ENCODE assay signal across 10 mouse cellular contexts in genomic region chrX:166645713-166646112, GRCm38 (mm10).
DNase-seq lines count a peak whose midpoint lies in the region; ATAC-seq lines count a peak whose summit lies in the region.
"Had no signal": no experiment of that assay in that cellular context is flagged by ENCODE, and none has a peak within 500 bp of the region (broad histone marks: within the 10 kb centered on the region; RNA-seq: fewer than 3 reads in every experiment).

No protein-coding gene starts in this region.

- H3K9ac ChIP-seq in embryonic facial prominence, embryonic 12.5 days, result no peak overlapping the region
- H3K9ac ChIP-seq in kidney, embryonic 14.5 days (ENCODE audit: low read depth, low read length), result no peak overlapping the region
- no peak overlapping the region for H3K9ac ChIP-seq in limb, embryonic 12.5 days (replicated peaks)

- H3K36me3 ChIP-seq in embryonic facial prominence, embryonic 12.5 days, result no peaks in the 10 kb centered on the region
- no peaks in the 10 kb centered on the region for H3K36me3 ChIP-seq in embryonic facial prominence, embryonic 10.5 days (replicated peaks)
- no peaks in the 10 kb centered on the region for H3K36me3 ChIP-seq in kidney, embryonic 14.5 days (ENCODE audit: control insufficient read depth, insufficient read depth, low read length)
- H3K36me3 ChIP-seq in limb, embryonic 12.5 days, result no peaks in the 10 kb centered on the region

- H3K27me3 ChIP-seq in embryonic facial prominence, embryonic 12.5 days, result no peaks in the 10 kb centered on the region; the same call in 1 of the 2 replicates
- H3K27me3 ChIP-seq in embryonic facial prominence, embryonic 10.5 days (replicated peaks; ENCODE audit: low read depth, poor library complexity, severe bottlenecking), result peaks cover 51% of the 10 kb centered on the region
- no peaks in the 10 kb centered on the region for H3K27me3 ChIP-seq in kidney, embryonic 14.5 days (ENCODE audit: control insufficient read depth, insufficient read depth, low read length)
- peaks cover 11% of the 10 kb centered on the region for H3K27me3 ChIP-seq in limb, embryonic 12.5 days

- DNase-seq in embryonic facial prominence, embryonic 10.5 days (ENCODE audit: low spot score), result no peak
- no peak for DNase-seq in kidney, postnatal 4 days
- peak; percentile 20 for DNase-seq in ES-CJ7 (ENCODE audit: low read depth, low spot score)
- no peak for DNase-seq in left cerebral cortex, adult 9 months (ENCODE audit: low spot score in 2 of 2)
- no peak for DNase-seq in right cerebral cortex, postnatal 10 days (ENCODE audit: low spot score in 2 of 2)
- DNase-seq: adrenal gland, adult 2 months; liver had no signal

- H3K4me3 ChIP-seq in embryonic facial prominence, embryonic 12.5 days, result no peak overlapping the region
- no peak overlapping the region for H3K4me3 ChIP-seq in embryonic facial prominence, embryonic 10.5 days
- H3K4me3 ChIP-seq in kidney, embryonic 14.5 days (ENCODE audit: low read length), result peak overlapping the region; percentile 23
- H3K4me3 ChIP-seq in limb, embryonic 12.5 days (replicated peaks), result 0 out of 2 replicates have a peak overlapping the region, but pooled peaks have one; percentile 4

- H3K9me3 ChIP-seq in embryonic facial prominence, embryonic 12.5 days, result no peaks in the 10 kb centered on the region
- no peaks in the 10 kb centered on the region for H3K9me3 ChIP-seq in embryonic facial prominence, embryonic 10.5 days
- no peaks in the 10 kb centered on the region for H3K9me3 ChIP-seq in kidney, embryonic 14.5 days (ENCODE audit: control insufficient read depth, low read length)
- H3K9me3 ChIP-seq in limb, embryonic 12.5 days, result no peaks in the 10 kb centered on the region

- ATAC-seq in embryonic facial prominence, embryonic 12.5 days (ENCODE audit: insufficient number of reproducible peaks, insufficient read depth, low FRiP score, low TSS enrichment), result no peak
- peak; percentile 62; the same call in 1 of the 2 replicates for ATAC-seq in kidney, embryonic 14.5 days (ENCODE audit: low FRiP score, low TSS enrichment)
- no peak for ATAC-seq in limb, embryonic 12.5 days (ENCODE audit: insufficient number of reproducible peaks, insufficient read depth, low FRiP score, low TSS enrichment, low read depth)

- 56% methylated on average over 7 of the region's 7 CpGs for WGBS in embryonic facial prominence, embryonic 12.5 days
- WGBS in embryonic facial prominence, embryonic 10.5 days, result 69% methylated on average over 7 of the region's 7 CpGs
- WGBS in kidney, embryonic 14.5 days, result 40% methylated on average over 7 of the region's 7 CpGs
- 43% methylated on average over 7 of the region's 7 CpGs for WGBS in limb, embryonic 12.5 days

- H3K27ac ChIP-seq in embryonic facial prominence, embryonic 12.5 days, result no peak overlapping the region
- no peak overlapping the region for H3K27ac ChIP-seq in embryonic facial prominence, embryonic 10.5 days (replicated peaks)
- no peak overlapping the region for H3K27ac ChIP-seq in kidney, embryonic 14.5 days (ENCODE audit: low read depth, low read length)
- H3K27ac ChIP-seq in limb, embryonic 12.5 days, result no peak overlapping the region

- H3K4me2 ChIP-seq in embryonic facial prominence, embryonic 12.5 days (replicated peaks), result 0 out of 2 replicates have a peak overlapping the region, but pooled peaks have one; percentile 9
- peak overlapping the region; percentile 15 for H3K4me2 ChIP-seq in kidney, embryonic 14.5 days (replicated peaks; ENCODE audit: low read depth, low read length)
- H3K4me2 ChIP-seq in limb, embryonic 12.5 days, result no peak overlapping the region

- no peaks in the 10 kb centered on the region for H3K4me1 ChIP-seq in embryonic facial prominence, embryonic 12.5 days
- H3K4me1 ChIP-seq in embryonic facial prominence, embryonic 10.5 days, result no peaks in the 10 kb centered on the region
- no peaks in the 10 kb centered on the region for H3K4me1 ChIP-seq in kidney, embryonic 14.5 days (ENCODE audit: control insufficient read depth, insufficient read depth, low read length)
- H3K4me1 ChIP-seq in limb, embryonic 12.5 days (replicated peaks), result no peaks in the 10 kb centered on the region

Comparison
In these comparisons a context has a peak if more than half of its experiments do, and no peak if none do; other contexts are left out.
1. H3K4me3 ChIP-seq: peak in kidney, embryonic 14.5 days (single experiment) and limb, embryonic 12.5 days (single experiment); none in embryonic facial prominence, embryonic 12.5 days (single experiment) and embryonic facial prominence, embryonic 10.5 days (single experiment).